Mouse (Mus musculus) stomach, embryonic 14.5 days (tissue): Measurements from ENCODE around the gene Slc25a28. TPM values are rescaled to one million over a fixed set of nuclear protein-coding genes. Genes with fewer than 3 reads are reported as not detected.

ENCODE experiments used
- ATAC-seq: fragments of 200-750 bp; cut with Nextera tagmentation; 2 replicates; pipeline ENCODE4 v1.8.0; 2017; ENCODE audit warnings: low read depth, moderate TSS enrichment; ENCODE audit not compliant: insufficient number of reproducible peaks, insufficient read depth, low FRiP score
- H3K27ac ChIP-seq: fragments of 300-500 bp; sonication (generic); 2 replicates; pipeline ENCODE4 v1.5.1; 2014; ENCODE audit warnings: mild to moderate bottlenecking, low read length, moderate library complexity, mixed read lengths
- H3K27me3 ChIP-seq: fragments of 300-500 bp; sonication (generic); 2 replicates; pipeline ENCODE4 v1.6.1; 2014; ENCODE audit warnings: low read length, control low read depth, mixed read lengths; ENCODE audit not compliant: control insufficient read depth, insufficient read depth
- H3K36me3 ChIP-seq: fragments of 300-500 bp; sonication (generic); 2 replicates; pipeline ENCODE4 v1.6.1; 2014; ENCODE audit warnings: mild to moderate bottlenecking, control low read depth, low read length, moderate library complexity, mixed read lengths; ENCODE audit not compliant: control insufficient read depth, insufficient read depth
- H3K4me1 ChIP-seq: fragments of 300-500 bp; sonication (generic); 2 replicates; pipeline ENCODE4 v1.6.1; 2014; ENCODE audit warnings: low read length, control low read depth, mixed read lengths; ENCODE audit not compliant: control insufficient read depth, insufficient read depth
- H3K4me2 ChIP-seq: fragments of 300-500 bp; sonication (generic); replicated peaks from 2 replicates; pipeline ENCODE4 v1.6.1; 2014; ENCODE audit warnings: low read depth, low read length, control low read depth
- H3K4me3 ChIP-seq: fragments of 300-500 bp; sonication (generic); 2 replicates; pipeline ENCODE4 v1.5.1; 2014; ENCODE audit warnings: low read depth, low read length, control low read depth
- H3K9ac ChIP-seq: fragments of 300-500 bp; sonication (generic); replicated peaks from 2 replicates; pipeline ENCODE4 v1.6.1; 2014; ENCODE audit warnings: low read depth, mild to moderate bottlenecking, control low read depth, low read length, moderate library complexity, mixed read lengths
- H3K9me3 ChIP-seq: fragments of 300-500 bp; sonication (generic); 2 replicates; pipeline ENCODE4 v1.6.1; 2016; ENCODE audit warnings: low read depth, low read length, control low read depth; ENCODE audit not compliant: control insufficient read depth
- WGBS: fragments of 180-500 bp; shearing (Covaris S2); extraction: QIAGEN DNeasy Blood & Tissue Kit; methylation state at CpG from one replicate; pipeline ENCODE4 v1.1.7; 2014; 5-methylcytosine and 5-hydroxymethylcytosine counted together
- polyA plus RNA-seq: library from polyadenylated mRNA; unstranded; fragments of >200 nt; fragmentation: Nextera tagmentation; extraction: Ambion mirVana; gene quantifications from 2 replicates; pipeline ENCODE4 v1.2.1, GENCODE M21; 2014

Slc25a28 gene
- polyA plus RNA-seq, 1 experiment from 2014 or later: 18.4 TPM

DNA sequence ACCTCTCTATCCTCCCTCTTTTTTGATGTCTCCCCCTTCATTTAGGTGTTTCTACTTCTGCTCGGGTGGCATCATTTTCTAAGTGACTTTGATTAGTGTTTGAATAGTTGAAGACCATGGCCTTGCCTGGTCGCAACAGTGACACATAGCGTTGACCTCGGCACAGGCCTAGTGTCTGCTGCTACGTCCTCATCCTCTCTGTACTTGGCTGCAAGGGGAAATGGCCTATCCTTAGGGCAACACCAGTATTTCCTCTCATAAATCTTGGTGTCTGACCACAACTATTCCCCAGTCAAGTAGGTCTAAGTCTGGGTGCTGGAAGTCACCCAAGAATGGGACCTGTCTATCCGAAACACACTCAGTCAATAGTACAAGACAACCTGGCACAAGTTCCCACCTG lies 15.0 kb downstream of the Slc25a28 start:
- no peak overlapping the region for H3K4me3 ChIP-seq
- WGBS: 72% methylated on average over 6 of the region's 6 CpGs
- ATAC-seq: no peak

GRCm38 (mm10) chr19:43655735-43656492 lies 18.8 kb downstream of the Slc25a28 start:
- no peak overlapping the region for H3K4me2 ChIP-seq
- no peaks in the 10 kb centered on the region for H3K9me3 ChIP-seq
- H3K36me3 ChIP-seq: no peaks in the 10 kb centered on the region
- peaks cover 13% of the 10 kb centered on the region for H3K4me1 ChIP-seq
- 36% methylated on average over 11 of the region's 11 CpGs for WGBS
- no peak overlapping the region for H3K9ac ChIP-seq
- ATAC-seq: no peak
- no peak overlapping the region for H3K4me3 ChIP-seq
- no peaks in the 10 kb centered on the region for H3K27me3 ChIP-seq
- no peak overlapping the region for H3K27ac ChIP-seq

More for the DNA sequence above, 15.0 kb downstream of the Slc25a28 start:
- Histone ChIP-seq H3K4me2 (no peak overlapping the region), H3K4me1 (peaks cover 8% of the 10 kb centered on the region), H3K27ac (no peak overlapping the region), H3K9me3 (no peaks in the 10 kb centered on the region), H3K9ac (no peak overlapping the region), H3K36me3 (peaks cover 11% of the 10 kb centered on the region), H3K27me3 (no peaks in the 10 kb centered on the region)

DNA sequence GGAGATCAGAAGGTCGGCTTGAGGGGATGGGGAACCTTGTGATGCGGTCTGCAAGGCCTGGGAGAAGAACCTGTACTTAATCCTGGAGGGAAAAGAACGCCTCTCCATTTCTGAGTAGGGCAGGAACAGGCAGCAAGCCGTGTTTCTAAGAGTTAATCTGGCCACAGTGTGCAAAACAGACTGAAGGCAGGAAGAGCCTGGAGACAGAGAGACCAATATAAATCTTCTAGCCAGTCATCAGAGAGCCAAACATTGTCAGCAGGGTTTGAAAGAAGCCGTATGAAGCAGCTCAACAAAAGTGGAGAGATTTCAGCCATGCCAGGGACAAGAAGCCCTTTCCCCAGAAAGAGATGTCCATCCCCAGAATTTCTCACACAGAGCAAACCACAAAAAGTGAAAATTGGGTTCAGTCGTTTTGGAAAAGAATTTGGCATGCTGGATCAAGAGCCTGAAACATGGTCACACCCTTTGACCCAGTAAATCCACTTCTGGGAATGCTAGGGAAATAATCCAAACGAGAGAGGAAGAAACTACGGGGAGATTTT lies 23.4 kb downstream of the Slc25a28 start:
- WGBS: 28% methylated on average over 8 of the region's 8 CpGs
- Histone ChIP-seq H3K9me3 (no peaks in the 10 kb centered on the region), H3K9ac (no peak overlapping the region), H3K27ac (peak overlapping the region; percentile 62; the same call in 1 of the 2 replicates), H3K36me3 (no peaks in the 10 kb centered on the region), H3K4me1 (peaks cover 19% of the 10 kb centered on the region), H3K4me3 (no peak overlapping the region), H3K4me2 (no peak overlapping the region), H3K27me3 (no peaks in the 10 kb centered on the region)
- 0 out of 2 replicates have a peak, but pooled peaks have one; percentile 44 for ATAC-seq

DNA sequence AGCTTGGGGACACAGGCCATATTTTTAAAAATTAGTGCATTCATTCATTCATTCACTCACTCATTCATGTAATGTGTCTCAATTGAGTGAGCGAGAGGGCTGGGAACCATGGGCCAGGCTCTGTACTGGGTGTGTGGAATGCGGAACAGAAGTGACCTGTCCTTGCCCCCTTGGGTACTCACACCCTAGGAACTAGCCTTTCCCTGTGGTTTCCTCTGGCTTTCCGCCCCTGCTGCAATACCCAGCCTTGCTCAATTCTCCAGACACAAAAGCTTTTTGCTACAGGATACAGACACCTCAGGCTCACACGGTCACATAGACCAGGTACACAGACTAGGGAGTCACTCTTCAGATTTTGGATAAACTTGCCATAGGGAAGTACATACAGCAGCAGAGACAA lies 26.3 kb downstream of the Slc25a28 start:
- Histone ChIP-seq H3K36me3 (no peaks in the 10 kb centered on the region), H3K27me3 (no peaks in the 10 kb centered on the region), H3K9ac (no peak overlapping the region), H3K27ac (no peak overlapping the region), H3K4me2 (no peak overlapping the region), H3K4me1 (peaks cover 14% of the 10 kb centered on the region), H3K4me3 (no peak overlapping the region), H3K9me3 (no peaks in the 10 kb centered on the region)
- no peak for ATAC-seq
- WGBS: 85% methylated on average over 4 of the region's 4 CpGs

DNA sequence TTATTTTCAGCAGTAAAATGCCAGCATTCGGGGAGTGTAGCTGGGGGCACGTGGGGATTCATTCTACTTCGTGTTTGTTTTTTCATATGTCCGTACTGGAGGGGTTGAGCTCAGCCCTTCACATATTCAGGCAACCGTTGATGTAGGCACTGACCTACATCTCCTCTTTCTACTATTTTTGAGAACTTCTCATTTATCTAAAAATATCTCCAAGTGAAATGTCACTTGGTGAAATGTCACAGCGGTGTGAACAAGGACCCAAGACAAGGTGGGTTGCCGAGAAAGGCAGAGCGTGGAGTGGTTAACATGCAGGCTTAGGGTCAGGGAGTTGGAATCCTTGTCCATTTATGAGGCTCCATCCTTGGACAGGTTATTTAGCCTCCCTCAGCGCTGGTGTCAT lies 27.4 kb downstream of the Slc25a28 start:
- ATAC-seq: no peak
- Histone ChIP-seq H3K27ac (no peak overlapping the region), H3K4me3 (no peak overlapping the region), H3K27me3 (no peaks in the 10 kb centered on the region), H3K9me3 (no peaks in the 10 kb centered on the region), H3K9ac (no peak overlapping the region), H3K4me2 (no peak overlapping the region), H3K36me3 (no peaks in the 10 kb centered on the region), H3K4me1 (peaks cover 8% of the 10 kb centered on the region; the same call in 1 of the 2 replicates)
- WGBS: 61% methylated on average over 9 of the region's 9 CpGs

DNA sequence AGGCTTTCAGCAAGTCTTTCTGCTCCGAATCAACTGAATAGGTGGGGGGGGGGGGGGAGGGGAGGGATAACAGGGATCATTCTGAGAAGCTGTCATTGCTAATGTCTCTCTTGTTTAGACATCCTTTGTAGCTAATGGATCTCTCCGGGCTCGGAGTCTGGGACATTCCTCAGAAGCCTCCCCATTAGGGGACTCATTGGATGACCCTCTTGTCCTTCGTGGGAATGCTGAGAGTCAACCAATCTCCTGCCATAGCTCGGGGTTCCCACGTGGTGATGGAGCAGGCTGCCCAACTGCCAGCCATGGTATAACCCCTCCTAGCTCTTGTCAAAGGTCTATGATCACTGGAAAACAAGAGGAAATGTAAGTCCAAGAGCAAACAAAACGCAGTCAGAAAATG lies 27.8 kb downstream of the Slc25a28 start:
- Histone ChIP-seq H3K27me3 (no peaks in the 10 kb centered on the region), H3K27ac (no peak overlapping the region), H3K36me3 (no peaks in the 10 kb centered on the region), H3K4me2 (no peak overlapping the region), H3K4me1 (0 out of 2 replicates have a peak, but pooled peaks cover 6% of the 10 kb centered on the region), H3K9me3 (no peaks in the 10 kb centered on the region), H3K4me3 (no peak overlapping the region), H3K9ac (no peak overlapping the region)
- ATAC-seq: no peak
- WGBS: 21% methylated on average over 7 of the region's 7 CpGs

GRCm38 (mm10) chr19:43645508-43645907 lies 29.2 kb downstream of the Slc25a28 start:
- no peak for ATAC-seq
- 85% methylated on average over 9 of the region's 9 CpGs for WGBS

DNA sequence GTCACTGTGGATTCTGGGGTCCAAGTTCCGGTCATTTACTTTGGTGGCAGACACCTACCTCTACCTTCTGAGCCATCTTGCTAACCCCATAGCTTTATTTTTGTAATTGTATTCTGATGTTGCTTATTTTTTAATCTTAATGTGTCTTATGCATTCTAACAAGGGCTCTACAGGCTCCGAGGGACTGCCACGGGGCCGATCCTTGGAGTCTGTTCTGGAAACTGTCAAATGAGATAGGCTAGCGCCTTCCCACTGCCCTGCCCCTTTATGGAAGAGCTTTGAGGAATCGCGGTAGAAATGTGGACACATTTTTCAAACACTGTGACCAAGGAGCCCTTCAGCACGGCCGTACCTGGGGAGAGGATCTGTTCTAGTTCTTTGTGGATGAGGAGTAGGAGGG lies 31.8 kb downstream of the Slc25a28 start:
- H3K36me3 ChIP-seq: no peaks in the 10 kb centered on the region
- H3K27me3 ChIP-seq: no peaks in the 10 kb centered on the region
- WGBS: 71% methylated on average over 9 of the region's 9 CpGs
- H3K4me1 ChIP-seq: 0 out of 2 replicates have a peak, but pooled peaks cover 6% of the 10 kb centered on the region
- H3K9ac ChIP-seq: no peak overlapping the region
- no peak for ATAC-seq
- H3K4me3 ChIP-seq: no peak overlapping the region
- no peak overlapping the region for H3K27ac ChIP-seq
- H3K9me3 ChIP-seq: no peaks in the 10 kb centered on the region
- no peak overlapping the region for H3K4me2 ChIP-seq

More at GRCm38 (mm10) chr19:43645508-43645907, 29.2 kb downstream of the Slc25a28 start:
- Histone ChIP-seq H3K4me1 (0 out of 2 replicates have a peak, but pooled peaks cover 6% of the 10 kb centered on the region), H3K4me3 (no peak overlapping the region), H3K4me2 (no peak overlapping the region), H3K36me3 (no peaks in the 10 kb centered on the region), H3K27ac (no peak overlapping the region), H3K9ac (no peak overlapping the region), H3K27me3 (no peaks in the 10 kb centered on the region), H3K9me3 (no peaks in the 10 kb centered on the region)
